Mouse (Mus musculus): ENCODE data around the gene Arhgap24.
"Not testable (repeated sequence)": the region's sequence is repeated elsewhere in the genome, so short reads cannot be mapped to it uniquely, and the experiment has no call there.

Arhgap24 gene

GRCm38 (mm10) chr5:102920199-102920598, 439.0 kb downstream of the Arhgap24 start:
- in situ Hi-C loops (cut with MboI; ENCODE audit: unreplicated experiment in 2 of 2) = no loop called here

GRCm38 (mm10) chr5:102926786-102927185, 445.6 kb downstream of the Arhgap24 start:
- in situ Hi-C loops (cut with MboI; ENCODE audit: unreplicated experiment in 2 of 2) = no loop called here

GRCm38 (mm10) chr5:102930161-102930560, 449.0 kb downstream of the Arhgap24 start:
- in situ Hi-C loops (cut with MboI; ENCODE audit: unreplicated experiment in 2 of 2) = no loop called here

- in situ Hi-C loops (cut with MboI; ENCODE audit: unreplicated experiment in 2 of 2) = not testable (repeated sequence)
Observed at GRCm38 (mm10) chr5:102943864-102944630, 462.9 kb downstream of the Arhgap24 start.

- in situ Hi-C loops (cut with MboI; ENCODE audit: unreplicated experiment in 2 of 2) = no loop called here
Observed at GRCm38 (mm10) chr5:102946625-102947024, 465.4 kb downstream of the Arhgap24 start.

- in situ Hi-C loops (cut with MboI; ENCODE audit: unreplicated experiment in 2 of 2) = no loop called here
Observed at GRCm38 (mm10) chr5:102947061-102947711, 466.0 kb downstream of the Arhgap24 start.

Measured in v-Abl transformed pro-B cells (cell line).